Mouse (Mus musculus): ENCODE data around the gene Txk.

Gene Txk

DNA sequence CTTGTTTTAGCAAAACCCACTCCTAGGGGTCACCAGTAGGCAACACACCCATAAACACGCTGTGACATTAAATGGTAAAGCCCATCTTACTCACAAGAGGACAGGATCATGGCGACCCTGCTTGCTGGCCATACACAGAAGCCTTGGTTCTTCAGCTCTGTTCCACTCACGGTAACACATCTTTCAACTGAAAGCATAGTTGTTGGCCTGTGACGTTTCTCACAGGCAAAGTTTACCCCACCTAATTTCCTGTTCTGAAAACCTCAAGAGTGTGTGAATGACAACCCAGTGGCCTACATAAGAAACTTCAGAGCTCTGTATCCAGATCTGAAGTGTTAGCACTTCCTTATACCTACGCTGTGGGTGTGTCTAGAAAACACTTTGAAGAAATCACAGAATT, at the start of gene Txk:
Gene Txk, minus strand, starts transcription at position 193 of the 400 bp plus-strand sequence.
- DNase-seq (ENCODE audit: low spot score) = no peak

- no peak for DNase-seq (ENCODE audit: low spot score)
These were observed 46.0 kb upstream of the Txk start for GRCm38 (mm10) chr5:72798563-72798962.

- DNase-seq (ENCODE audit: low spot score) = no peak
These were observed 43.6 kb upstream of the Txk start for GRCm38 (mm10) chr5:72796186-72796613.

- DNase-seq (ENCODE audit: low spot score) = no peak
These were observed 40.8 kb upstream of the Txk start for GRCm38 (mm10) chr5:72793309-72793850.

DNA sequence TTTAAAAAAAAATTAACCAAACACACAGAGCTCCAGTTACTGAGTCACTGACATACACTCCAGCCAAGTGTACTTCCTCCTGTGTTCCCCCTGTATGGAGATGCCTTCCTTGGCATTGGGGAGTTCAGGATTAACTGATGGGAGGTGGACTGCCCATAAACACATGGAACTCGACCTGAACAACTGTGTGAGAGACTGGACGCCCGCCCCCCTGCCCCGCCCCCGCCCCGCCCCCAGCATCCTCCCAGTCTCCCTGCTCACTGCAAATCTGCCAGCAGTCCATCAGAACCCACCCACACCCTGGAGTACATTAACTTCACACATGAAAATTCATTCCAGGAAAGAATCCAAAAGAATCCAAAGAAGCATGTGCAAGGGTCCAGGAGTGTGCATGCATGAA, 39.2 kb upstream of the Txk start:
- DNase-seq (ENCODE audit: low spot score) = no peak

- DNase-seq (ENCODE audit: low spot score) = no peak
These were observed 38.8 kb upstream of the Txk start for GRCm38 (mm10) chr5:72791386-72791785.

- no peak for DNase-seq (ENCODE audit: low spot score)
These were observed 32.9 kb upstream of the Txk start for GRCm38 (mm10) chr5:72785451-72785850.

DNA sequence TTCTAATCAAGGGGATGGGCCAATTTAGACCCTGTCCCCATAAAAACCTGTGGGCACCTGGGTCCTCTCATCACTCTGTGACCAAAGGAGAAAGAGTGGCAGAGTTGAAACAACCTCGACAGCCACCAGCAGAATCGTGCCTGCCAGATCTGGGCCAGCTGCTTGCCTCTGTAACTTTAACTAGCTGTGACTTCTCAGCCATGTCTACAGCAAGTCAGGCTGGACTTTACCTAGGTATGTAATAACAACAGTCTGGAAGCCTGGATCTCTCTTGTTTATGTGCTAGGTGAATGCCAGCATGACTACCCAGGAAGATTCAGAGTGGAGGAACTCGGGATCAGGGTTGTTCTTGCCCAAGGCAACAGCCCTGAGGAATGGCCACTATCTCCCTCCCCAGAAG, 32.1 kb upstream of the Txk start:
- DNase-seq (ENCODE audit: low spot score) = no peak

DNA sequence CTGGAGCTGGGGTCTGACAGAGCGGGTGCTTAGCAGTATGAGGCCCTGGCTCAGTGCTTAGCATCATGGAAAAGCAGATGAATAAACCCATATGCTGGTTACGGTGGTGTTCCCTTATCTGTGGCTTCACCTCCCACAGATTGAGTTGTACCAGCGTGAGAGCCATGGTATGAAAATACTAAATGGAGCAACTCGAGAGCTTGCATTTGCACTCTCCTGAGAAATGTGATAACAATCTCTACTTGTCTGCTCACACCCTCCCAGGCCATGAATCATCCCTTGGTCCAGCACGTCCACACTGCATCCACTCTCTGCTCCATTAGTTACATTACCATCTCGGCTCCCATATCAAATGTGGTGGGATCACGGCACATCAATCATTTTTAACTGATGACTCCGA, 31.4 kb upstream of the Txk start:
- DNase-seq (ENCODE audit: low spot score) = no peak

DNA sequence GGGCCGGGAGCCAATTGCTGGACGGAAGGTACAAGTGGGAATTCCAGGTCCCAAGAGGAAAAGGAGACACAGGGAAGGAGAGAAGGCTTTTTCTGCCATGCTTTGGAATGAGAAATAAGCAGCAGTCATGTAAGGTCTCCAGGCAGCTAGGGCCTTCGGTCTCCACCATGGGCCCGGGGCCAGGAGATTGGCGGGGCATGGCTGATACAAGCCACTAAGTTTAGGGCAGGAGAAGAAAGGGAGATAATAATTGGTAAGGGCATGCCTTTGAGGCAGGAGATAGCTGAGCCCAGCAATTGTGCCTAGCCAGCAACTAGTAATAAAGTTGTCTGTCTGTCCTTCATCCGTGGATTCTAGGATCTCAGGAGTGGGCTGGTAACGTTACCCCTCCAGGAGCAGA, 30.5 kb upstream of the Txk start:
- DNase-seq (ENCODE audit: low spot score) = no peak

DNA sequence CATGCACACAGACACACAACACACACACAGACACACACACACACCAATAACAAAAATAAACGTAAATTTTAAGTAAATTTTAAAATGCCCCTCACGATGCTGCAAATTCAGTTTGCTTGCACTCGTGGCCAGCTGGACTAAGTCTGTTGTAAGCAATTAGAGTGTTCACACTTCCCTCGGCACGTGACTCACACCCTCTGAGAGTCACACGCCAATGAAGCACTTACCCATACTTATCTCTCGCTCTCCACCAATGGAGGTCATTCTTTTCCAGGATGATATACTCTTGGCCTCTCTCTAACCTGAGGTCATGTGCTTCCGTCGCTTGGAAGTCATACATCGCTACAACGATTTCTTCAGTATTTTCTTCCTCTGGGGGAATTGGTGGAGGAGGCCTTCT, 29.2 kb upstream of the Txk start:
- no peak for DNase-seq (ENCODE audit: low spot score)

DNA sequence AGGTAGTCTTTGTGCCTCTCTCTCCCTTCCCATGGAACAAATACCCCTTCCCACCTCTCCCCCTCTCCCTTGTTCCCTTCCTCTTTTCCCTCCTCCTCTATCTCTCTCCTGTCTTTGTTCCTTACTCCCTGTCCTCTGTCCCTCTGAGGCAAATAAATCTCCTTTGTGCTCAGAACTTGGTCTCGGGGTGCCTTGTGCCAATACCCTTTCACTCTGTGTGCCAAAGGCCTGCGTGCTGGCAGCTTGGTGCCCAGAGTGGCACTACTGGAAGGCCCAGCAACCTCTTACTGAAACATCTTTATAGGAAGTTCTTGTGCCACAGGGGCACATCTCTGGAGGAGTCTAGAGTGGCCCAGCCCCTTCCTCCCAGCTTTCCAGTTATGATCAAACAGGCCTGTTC, 24.0 kb upstream of the Txk start:
- no peak for DNase-seq (ENCODE audit: low spot score)

DNA sequence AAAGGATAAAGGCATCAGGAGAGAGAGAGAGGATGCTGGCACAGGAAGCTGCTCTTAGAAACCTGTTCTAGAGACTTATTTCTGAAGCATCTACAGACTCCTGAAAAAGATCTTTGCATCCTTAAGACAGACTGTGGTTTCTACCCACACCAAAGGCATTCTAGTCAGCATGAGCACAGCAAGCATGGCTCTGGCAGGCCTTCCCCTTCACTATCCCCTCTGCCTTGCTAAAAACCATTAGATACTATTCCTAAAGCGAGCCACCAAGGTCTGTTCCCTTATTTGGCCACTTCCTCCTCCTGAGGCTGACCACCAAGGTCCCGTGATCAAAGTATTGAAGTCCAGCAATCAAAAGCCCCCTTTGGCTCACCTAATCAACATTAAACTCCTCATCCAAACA, 23.6 kb upstream of the Txk start:
- DNase-seq (ENCODE audit: low spot score) = no peak

- DNase-seq (ENCODE audit: low spot score) = no peak
These were observed 17.3 kb upstream of the Txk start for GRCm38 (mm10) chr5:72769841-72770240.

- no peak for DNase-seq (ENCODE audit: low spot score)
These were observed 11.0 kb upstream of the Txk start for GRCm38 (mm10) chr5:72763546-72763945.

GRCm38 (mm10) chr5:72763025-72763424, 10.4 kb upstream of the Txk start:
- no peak for DNase-seq (ENCODE audit: low spot score)

GRCm38 (mm10) chr5:72761758-72762157, 9.2 kb upstream of the Txk start:
- DNase-seq (ENCODE audit: low spot score) = no peak

DNA sequence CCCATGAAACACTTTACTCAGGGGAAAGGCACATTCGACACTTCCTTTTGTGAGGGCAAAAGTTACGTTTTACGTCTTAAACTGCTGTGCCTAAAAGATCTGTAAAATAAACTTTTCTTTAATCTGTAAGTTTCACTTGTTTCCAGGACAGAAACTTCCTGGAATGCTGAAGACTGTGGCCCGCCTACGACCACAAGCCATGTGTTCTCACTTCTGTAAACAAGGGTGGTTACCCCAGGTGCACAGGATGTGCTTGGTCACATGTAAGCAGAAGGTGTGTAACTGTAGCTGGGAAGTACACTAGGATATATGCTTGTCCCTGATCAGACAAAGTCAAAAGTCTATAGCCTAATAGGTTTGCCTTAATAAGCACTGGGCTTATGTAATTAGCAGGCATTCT, 8.7 kb upstream of the Txk start:
- DNase-seq (ENCODE audit: low spot score) = no peak

- DNase-seq (ENCODE audit: low spot score) = no peak
These were observed 6.6 kb upstream of the Txk start for GRCm38 (mm10) chr5:72758925-72759924.

- no peak for DNase-seq (ENCODE audit: low spot score)
These were observed 4.7 kb upstream of the Txk start for GRCm38 (mm10) chr5:72757155-72757773.

GRCm38 (mm10) chr5:72755941-72756340, 3.4 kb upstream of the Txk start:
- DNase-seq (ENCODE audit: low spot score) = no peak

DNA sequence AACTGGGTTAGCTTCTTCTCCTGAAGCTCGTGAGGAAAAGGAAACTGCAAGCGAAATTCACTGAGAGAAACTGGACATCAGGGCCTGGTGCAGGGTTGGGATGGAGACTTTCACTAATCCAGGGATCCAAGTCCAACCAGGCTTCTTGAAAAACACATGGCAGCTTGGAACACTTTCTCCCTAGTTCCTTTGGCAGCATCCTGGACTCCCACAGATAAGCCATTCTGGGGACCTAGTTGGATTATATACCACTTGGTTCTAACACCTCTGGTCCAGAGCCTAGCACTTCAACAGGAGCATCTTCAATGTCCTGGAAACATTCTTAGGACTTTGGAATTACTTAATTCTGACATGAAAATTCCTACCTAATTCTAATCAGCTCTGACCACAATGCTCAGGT, 2.5 kb upstream of the Txk start:
- DNase-seq (ENCODE audit: low spot score) = no peak

Measured in c-Kit-positive CD71-positive TER-119-positive erythroid progenitor cells, embryonic 14.5 days (primary cell).